Mouse (Mus musculus): ENCODE measurements at regions not wholly inside any gene's neighbourhood (a gene's known extent, or its start where the extent isn't known, plus 50 kb on each side); places are given as distances from the start of the nearest gene placed in this dataset.

GRCm38 (mm10) chr16:95776610-95777363 is 74.9 kb downstream of the Ets2 start:
- TF ChIP-seq POLR2A (IDR thresholded peaks at IDR 0.05; ENCODE audit: borderline replicate concordance, insufficient read depth, low read length) (no peak), CTCF (IDR thresholded peaks at IDR 0.05; ENCODE audit: borderline replicate concordance, insufficient read depth, low read depth, low read length) (no peak)
